ENCODE assay signal across 15 mouse cellular contexts in genomic region chr1:39913256-39913655, GRCm38 (mm10).
"Had no signal": no experiment of that assay in that cellular context is flagged by ENCODE, and none has a peak within 500 bp of the region (broad histone marks: within the 10 kb centered on the region; RNA-seq: fewer than 3 reads in every experiment).

No protein-coding gene starts in this region.

- H3K27me3 ChIP-seq: kidney, embryonic 15.5 days; limb, embryonic 13.5 days; midbrain, embryonic 12.5 days; neural tube, embryonic 12.5 days had no signal

- H3K9me3 ChIP-seq: midbrain, embryonic 12.5 days had no signal

- H3K27ac ChIP-seq: kidney, embryonic 15.5 days; limb, embryonic 13.5 days; liver, embryonic 14.5 days; midbrain, embryonic 12.5 days; neural tube, embryonic 12.5 days had no signal

- DNase-seq: kidney, adult 2 months; kidney, postnatal 14 days; layer of hippocampus, adult 9-11 months; layer of hippocampus, postnatal 36 days; left cerebral cortex, postnatal 4 days; lung, adult 18-20 months; right cerebral cortex, adult 18-20 months; right cerebral cortex, postnatal 25 days; thymus, postnatal 36 days had no signal

- H3K4me2 ChIP-seq: kidney, embryonic 15.5 days; limb, embryonic 13.5 days; midbrain, embryonic 12.5 days; neural tube, embryonic 12.5 days had no signal

- H3K9ac ChIP-seq: kidney, embryonic 15.5 days; limb, embryonic 13.5 days; liver, embryonic 14.5 days; midbrain, embryonic 12.5 days; neural tube, embryonic 12.5 days had no signal

- H3K4me3 ChIP-seq: kidney, embryonic 15.5 days; limb, embryonic 13.5 days; midbrain, embryonic 12.5 days; myocyte; neural tube, embryonic 12.5 days had no signal
